Mouse (Mus musculus): ENCODE results near the gene Mlip.

- TF ChIP-seq TAL1 (IDR thresholded peaks at IDR 0.05; ENCODE audit: low read length) (no peak), GATA1 (IDR thresholded peaks at IDR 0.05; ENCODE audit: low read length) (no peak)
Measured at GRCm38 (mm10) chr9:77175870-77176269, 176.9 kb downstream of the Mlip start.

Measured in erythroblast, embryonic 14.5 days (primary cell).